Mouse (Mus musculus): Measurements from ENCODE around the gene Lancl2.

GRCm38 (mm10) chr6:57702376-57702742 lies at the start of gene Lancl2:
- TF ChIP-seq MAX (IDR thresholded peaks at IDR 0.05) (no peak), CTCF (IDR thresholded peaks at IDR 0.05; ENCODE audit: control insufficient read depth, insufficient read depth, insufficient read length) (no peak)

Measured in C2C12 (cell line).